Mouse (Mus musculus) kidney, embryonic 16.5 days (tissue): Measurements from ENCODE around the gene Trim52. TPM values are rescaled to one million over a fixed set of nuclear protein-coding genes. Genes with fewer than 3 reads are reported as not detected.
A peak's percentile ranks its signal among the peaks of the same experiment; 100 is the strongest.
"Not testable (repeated sequence)": the region's sequence is repeated elsewhere in the genome, so short reads cannot be mapped to it uniquely, and the experiment has no call there.

Experiments
- ATAC-seq: fragments of 200-750 bp; cut with Nextera tagmentation; 2 replicates; pipeline ENCODE4 v1.8.0; 2017; ENCODE audit warnings: moderate TSS enrichment; ENCODE audit not compliant: low FRiP score, low TSS enrichment
- H3K27ac ChIP-seq: fragments of 300-500 bp; sonication (generic); 2 replicates; pipeline ENCODE4 v1.5.1; 2014; ENCODE audit warnings: low read length
- H3K27me3 ChIP-seq: fragments of 300-500 bp; sonication (generic); 2 replicates; pipeline ENCODE4 v1.6.1; 2014; ENCODE audit warnings: low read length, control low read depth, mixed read lengths; ENCODE audit not compliant: insufficient read depth
- H3K36me3 ChIP-seq: fragments of 300-500 bp; sonication (generic); 2 replicates; pipeline ENCODE4 v1.6.1; 2014; ENCODE audit warnings: low read length, control low read depth, mixed read lengths; ENCODE audit not compliant: insufficient read depth
- H3K4me1 ChIP-seq: fragments of 300-500 bp; sonication (generic); 2 replicates; pipeline ENCODE4 v1.6.1; 2014; ENCODE audit warnings: low read length, control low read depth, mixed read lengths; ENCODE audit not compliant: insufficient read depth
- H3K4me2 ChIP-seq: fragments of 300-500 bp; sonication (generic); replicated peaks from 2 replicates; pipeline ENCODE4 v1.6.1; 2014; ENCODE audit warnings: low read depth, low read length
- H3K4me3 ChIP-seq: fragments of 300-500 bp; sonication (generic); 2 replicates; pipeline ENCODE4 v1.5.1; 2014; ENCODE audit warnings: mild to moderate bottlenecking, low read length
- H3K9ac ChIP-seq: fragments of 300-500 bp; sonication (generic); replicated peaks from 2 replicates; pipeline ENCODE4 v1.6.1; 2014; ENCODE audit warnings: low read length
- H3K9me3 ChIP-seq: fragments of 300-500 bp; sonication (generic); 2 replicates; pipeline ENCODE4 v1.6.1; 2016; ENCODE audit warnings: low read length, control low read depth
- WGBS: fragments of 180-500 bp; shearing (Covaris S2); extraction: QIAGEN DNeasy Blood & Tissue Kit; methylation state at CpG from one replicate; pipeline ENCODE4 v1.1.7; 2014; 5-methylcytosine and 5-hydroxymethylcytosine counted together
- polyA plus RNA-seq: library from polyadenylated mRNA; unstranded; fragments of >200 nt; fragmentation: Nextera tagmentation; extraction: Ambion mirVana; gene quantifications from 2 replicates; pipeline ENCODE4 v1.2.1, GENCODE M21; 2015

The Trim52 gene
- polyA plus RNA-seq, 1 experiment from 2014 or later = not detected

DNA sequence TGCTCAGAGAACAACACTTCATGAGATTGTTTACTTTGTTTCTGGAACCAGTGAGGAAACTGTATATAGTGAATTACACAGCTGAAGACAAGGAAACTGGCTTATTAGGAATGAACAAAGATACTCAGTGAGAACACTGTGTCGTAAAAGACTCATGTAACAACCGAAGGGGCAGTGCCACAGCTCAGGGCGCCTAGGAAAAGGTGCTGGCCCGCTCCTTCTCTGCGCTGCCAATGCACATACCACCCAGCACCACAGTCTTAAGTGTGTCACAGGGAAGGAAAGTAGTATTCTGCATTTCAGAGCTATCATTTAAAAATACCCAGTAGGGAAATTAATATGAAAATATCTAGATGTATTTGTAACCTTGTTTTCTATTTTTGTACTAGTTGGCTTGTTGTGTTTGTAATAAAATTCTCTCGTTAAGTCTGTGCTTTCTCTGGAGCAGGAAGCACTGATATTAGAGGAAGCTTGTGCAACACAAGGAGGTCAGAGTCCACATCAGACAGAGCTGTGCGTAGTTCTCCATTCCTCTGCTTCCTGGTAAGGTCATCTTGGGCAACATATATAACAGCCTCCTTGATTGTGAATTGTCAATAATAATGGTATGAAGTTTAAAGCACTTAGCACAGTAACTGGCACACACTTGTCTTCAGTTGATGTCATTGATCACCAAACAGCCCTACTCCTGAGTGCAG lies 49.0 kb downstream of the Trim52 start:
- H3K4me3 ChIP-seq = no peak overlapping the region
- H3K27ac ChIP-seq = no peak overlapping the region
- WGBS = 62% methylated on average over 7 of the region's 7 CpGs
- 0 out of 2 replicates have a peak, but pooled peaks cover 3% of the 10 kb centered on the region for H3K4me1 ChIP-seq
- no peak overlapping the region for H3K4me2 ChIP-seq
- H3K9me3 ChIP-seq = no peaks in the 10 kb centered on the region
- no peak for ATAC-seq
- H3K9ac ChIP-seq = no peak overlapping the region
- no peaks in the 10 kb centered on the region for H3K36me3 ChIP-seq
- H3K27me3 ChIP-seq = no peaks in the 10 kb centered on the region

DNA sequence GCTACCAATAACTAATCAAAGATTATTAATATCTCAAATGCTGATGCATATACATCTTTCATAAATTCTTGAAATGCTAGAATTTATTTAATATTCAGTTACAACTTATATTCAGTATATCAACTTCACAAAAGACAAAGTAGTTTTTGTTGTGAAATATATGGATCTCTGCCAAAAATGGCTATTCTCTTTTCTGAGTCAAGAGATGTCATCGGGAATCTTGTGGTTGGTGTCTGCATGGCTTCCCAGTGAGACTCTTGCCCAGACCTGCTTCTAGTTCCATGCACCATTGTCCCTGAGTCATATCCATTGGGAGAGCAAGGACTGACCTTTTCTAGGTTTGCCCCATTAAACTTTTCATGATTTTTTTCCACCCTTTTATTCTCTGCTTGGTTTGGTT lies 50.5 kb downstream of the Trim52 start:
- Histone ChIP-seq H3K36me3 (no peaks in the 10 kb centered on the region), H3K9ac (no peak overlapping the region), H3K9me3 (no peaks in the 10 kb centered on the region), H3K27me3 (no peaks in the 10 kb centered on the region), H3K27ac (no peak overlapping the region), H3K4me3 (no peak overlapping the region), H3K4me1 (0 out of 2 replicates have a peak, but pooled peaks cover 3% of the 10 kb centered on the region), H3K4me2 (no peak overlapping the region)
- ATAC-seq = no peak
- 79% methylated on average over 1 of the region's 1 CpGs for WGBS

DNA sequence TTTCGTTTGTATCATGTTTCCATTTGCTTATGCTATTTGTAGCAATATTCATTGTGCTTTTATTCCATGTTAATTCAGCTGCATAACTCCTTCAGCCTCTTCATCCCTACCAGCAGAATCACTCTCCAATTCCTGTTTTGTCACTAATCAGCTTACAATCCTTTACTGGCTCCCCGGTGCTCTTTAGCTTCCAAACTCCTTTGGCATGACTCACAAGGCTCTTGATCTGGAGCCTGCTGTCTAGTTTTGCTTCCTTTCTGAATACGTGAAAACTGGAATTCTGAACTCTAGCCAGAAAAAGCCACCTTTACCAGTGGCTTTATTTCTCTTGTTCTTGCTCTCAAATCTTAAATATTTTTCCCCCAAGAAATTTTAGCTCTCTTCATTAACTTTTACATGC lies 56.3 kb downstream of the Trim52 start:
- peaks cover 3% of the 10 kb centered on the region; the same call in 1 of the 2 replicates for H3K9me3 ChIP-seq
- whole genome bisulfite sequencing = 48% methylated on average over 3 of the region's 3 CpGs
- no peaks in the 10 kb centered on the region for H3K4me1 ChIP-seq
- H3K4me2 ChIP-seq = no peak overlapping the region
- H3K27me3 ChIP-seq = no peaks in the 10 kb centered on the region
- H3K9ac ChIP-seq = no peak overlapping the region
- no peak for ATAC-seq
- H3K36me3 ChIP-seq = no peaks in the 10 kb centered on the region
- no peak overlapping the region for H3K4me3 ChIP-seq
- H3K27ac ChIP-seq = no peak overlapping the region

DNA sequence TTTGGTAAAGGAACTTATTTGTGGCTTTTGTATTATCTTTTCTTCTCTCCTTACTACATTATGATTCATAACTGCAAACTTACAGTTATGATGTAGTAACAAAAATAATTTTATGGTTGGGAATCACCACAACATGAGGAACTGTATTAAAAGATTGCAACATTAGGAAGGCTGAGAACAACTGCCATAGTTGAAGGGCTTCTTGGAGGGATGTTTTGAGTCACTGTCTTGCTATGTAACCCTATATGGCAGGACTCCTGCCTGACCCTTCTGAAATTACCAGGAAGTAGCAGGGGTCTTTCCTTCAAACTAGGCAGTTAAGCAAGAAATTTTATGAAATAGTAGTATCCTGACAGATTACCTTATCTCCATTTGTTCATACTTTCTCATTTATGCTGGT lies 57.2 kb downstream of the Trim52 start:
- H3K4me2 ChIP-seq = no peak overlapping the region
- H3K27ac ChIP-seq = no peak overlapping the region
- ATAC-seq = no peak
- no peaks in the 10 kb centered on the region for H3K36me3 ChIP-seq
- H3K9me3 ChIP-seq = peaks cover 3% of the 10 kb centered on the region; the same call in 1 of the 2 replicates
- no peak overlapping the region for H3K9ac ChIP-seq
- no peaks in the 10 kb centered on the region for H3K27me3 ChIP-seq
- H3K4me3 ChIP-seq = no peak overlapping the region
- no peaks in the 10 kb centered on the region for H3K4me1 ChIP-seq

DNA sequence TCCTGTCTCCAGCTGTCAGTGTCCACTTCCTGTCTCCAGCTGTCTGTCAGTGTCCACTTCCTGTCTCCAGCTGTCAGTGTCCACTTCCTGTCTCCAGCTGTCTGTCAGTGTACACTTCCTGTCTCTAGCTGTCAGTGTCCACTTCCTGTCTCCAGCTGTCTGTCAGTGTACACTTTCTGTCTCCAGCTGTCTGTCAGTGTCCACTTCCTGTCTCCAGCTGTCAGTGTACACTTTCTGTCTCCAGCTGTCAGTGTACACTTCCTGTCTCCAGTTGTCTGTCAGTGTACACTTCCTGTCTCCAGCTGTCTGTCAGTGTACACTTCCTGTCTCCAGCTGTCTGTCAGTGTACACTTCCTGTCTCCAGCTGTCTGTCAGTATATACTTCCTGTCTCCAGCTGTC lies 57.9 kb downstream of the Trim52 start:
- not testable (repeated sequence) for H3K9me3 ChIP-seq, H3K9ac ChIP-seq, H3K4me3 ChIP-seq, H3K27ac ChIP-seq, H3K36me3 ChIP-seq, H3K27me3 ChIP-seq, ATAC-seq, H3K4me2 ChIP-seq, H3K4me1 ChIP-seq

DNA sequence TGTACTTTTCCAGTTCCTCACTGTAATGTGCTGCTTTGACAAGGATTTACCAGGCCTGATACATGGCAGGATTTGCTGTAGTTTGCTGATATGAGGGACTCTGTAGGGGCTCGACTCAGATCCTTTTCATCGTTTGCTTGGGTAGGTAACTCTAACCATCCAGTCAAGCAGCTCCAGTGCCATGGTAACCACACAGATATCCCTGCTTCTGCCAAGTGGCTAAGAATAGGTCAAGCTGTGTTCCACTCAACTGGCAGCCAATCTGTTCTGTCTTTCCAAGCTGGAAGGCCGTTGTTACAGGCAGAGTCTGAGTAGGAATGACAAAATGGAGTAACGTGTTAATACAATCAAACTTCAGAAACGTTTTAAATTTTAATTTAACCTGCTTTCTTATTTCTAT lies 70.9 kb downstream of the Trim52 start:
- H3K27me3 ChIP-seq = no peaks in the 10 kb centered on the region
- no peaks in the 10 kb centered on the region for H3K9me3 ChIP-seq
- H3K4me1 ChIP-seq = 0 out of 2 replicates have a peak, but pooled peaks cover 4% of the 10 kb centered on the region
- 54% methylated on average over 5 of the region's 5 CpGs for WGBS
- H3K27ac ChIP-seq = no peak overlapping the region
- peak; percentile 69; the same call in 1 of the 2 replicates for ATAC-seq
- H3K36me3 ChIP-seq = no peaks in the 10 kb centered on the region
- H3K4me2 ChIP-seq = no peak overlapping the region
- no peak overlapping the region for H3K4me3 ChIP-seq
- H3K9ac ChIP-seq = no peak overlapping the region

DNA sequence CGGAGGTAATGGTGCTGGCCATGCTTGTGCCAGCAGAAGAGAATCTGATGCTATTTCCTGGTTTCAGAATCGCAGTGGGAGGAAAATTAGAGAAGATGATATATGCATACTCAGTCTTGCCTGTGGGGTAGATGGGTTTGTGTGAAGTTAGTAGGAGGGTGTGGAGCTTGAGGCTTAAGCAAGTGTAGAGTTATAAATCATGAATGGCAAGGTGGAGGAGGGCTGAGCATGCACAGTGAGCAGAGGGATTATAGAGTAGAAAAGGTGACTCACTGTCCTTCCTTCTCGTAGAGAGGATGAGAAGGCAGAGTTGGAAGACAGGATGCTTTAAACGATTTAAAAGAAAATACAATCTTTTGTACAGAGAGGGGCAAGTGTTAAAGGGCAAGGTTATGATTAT lies 72.2 kb downstream of the Trim52 start:
- no peak overlapping the region for H3K4me3 ChIP-seq
- no peaks in the 10 kb centered on the region for H3K27me3 ChIP-seq
- no peak for ATAC-seq
- 56% methylated on average over 4 of the region's 4 CpGs for WGBS
- H3K27ac ChIP-seq = no peak overlapping the region
- no peaks in the 10 kb centered on the region for H3K36me3 ChIP-seq
- no peak overlapping the region for H3K9ac ChIP-seq
- H3K4me1 ChIP-seq = 0 out of 2 replicates have a peak, but pooled peaks cover 4% of the 10 kb centered on the region
- H3K4me2 ChIP-seq = no peak overlapping the region
- H3K9me3 ChIP-seq = no peaks in the 10 kb centered on the region

DNA sequence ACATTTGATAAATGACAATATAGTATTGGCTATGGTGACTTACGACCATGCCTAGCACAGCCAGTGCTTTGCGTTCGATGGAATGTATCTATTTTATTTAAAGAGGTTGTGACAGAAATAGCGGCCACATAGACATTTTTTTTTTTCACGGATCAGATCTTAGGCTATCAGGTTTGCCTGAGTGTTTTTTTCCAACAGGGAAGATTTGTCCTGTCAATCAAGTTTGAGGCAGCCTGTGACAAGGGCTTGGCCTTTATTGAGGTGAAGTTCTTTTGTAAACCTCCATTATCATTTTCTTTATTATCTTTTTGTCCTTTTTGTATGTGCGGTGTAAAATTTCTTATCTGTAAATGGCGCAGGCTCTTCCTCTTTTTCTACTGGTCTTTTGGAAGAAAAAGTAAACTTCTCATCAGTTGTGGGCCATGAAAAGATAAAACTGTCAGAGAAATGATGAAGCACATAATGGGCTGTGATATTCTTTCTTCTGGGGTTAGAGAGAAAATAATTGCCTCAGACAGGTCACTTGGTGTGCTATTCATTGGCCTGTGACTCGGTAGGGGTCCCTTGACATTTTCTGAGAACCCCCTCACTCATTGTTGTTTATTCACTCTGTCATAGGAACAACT lies 73.2 kb downstream of the Trim52 start:
- Histone ChIP-seq H3K27ac (no peak overlapping the region), H3K9me3 (no peaks in the 10 kb centered on the region), H3K4me1 (0 out of 2 replicates have a peak, but pooled peaks cover 4% of the 10 kb centered on the region), H3K4me3 (no peak overlapping the region), H3K36me3 (no peaks in the 10 kb centered on the region), H3K4me2 (no peak overlapping the region), H3K27me3 (no peaks in the 10 kb centered on the region), H3K9ac (no peak overlapping the region)
- 50% methylated on average over 8 of the region's 8 CpGs for WGBS
- ATAC-seq = no peak

DNA sequence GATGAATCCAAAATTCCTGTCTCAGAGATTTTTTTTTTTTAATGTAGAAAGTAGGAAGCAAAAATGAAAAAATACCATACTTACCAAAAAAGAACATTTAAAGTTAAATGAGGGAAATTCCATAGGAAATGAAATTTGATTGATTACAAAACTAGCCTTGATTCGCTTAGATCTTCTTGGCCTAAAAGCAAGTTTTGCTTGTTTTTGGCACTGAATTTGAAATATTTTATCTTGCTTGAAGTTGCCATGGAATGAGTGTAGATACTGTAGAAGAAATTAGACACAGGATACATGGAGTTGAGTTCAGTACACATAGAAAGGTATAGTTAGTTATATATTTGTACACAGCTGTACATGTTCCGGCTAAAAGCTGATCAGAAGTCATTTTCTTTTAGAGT lies 73.7 kb downstream of the Trim52 start:
- Histone ChIP-seq H3K27ac (no peak overlapping the region), H3K4me3 (no peak overlapping the region), H3K36me3 (no peaks in the 10 kb centered on the region), H3K4me2 (no peak overlapping the region), H3K4me1 (0 out of 2 replicates have a peak, but pooled peaks cover 4% of the 10 kb centered on the region), H3K9me3 (no peaks in the 10 kb centered on the region), H3K9ac (no peak overlapping the region), H3K27me3 (no peaks in the 10 kb centered on the region)
- no peak for ATAC-seq
- WGBS = 70% methylated on average over 2 of the region's 2 CpGs

DNA sequence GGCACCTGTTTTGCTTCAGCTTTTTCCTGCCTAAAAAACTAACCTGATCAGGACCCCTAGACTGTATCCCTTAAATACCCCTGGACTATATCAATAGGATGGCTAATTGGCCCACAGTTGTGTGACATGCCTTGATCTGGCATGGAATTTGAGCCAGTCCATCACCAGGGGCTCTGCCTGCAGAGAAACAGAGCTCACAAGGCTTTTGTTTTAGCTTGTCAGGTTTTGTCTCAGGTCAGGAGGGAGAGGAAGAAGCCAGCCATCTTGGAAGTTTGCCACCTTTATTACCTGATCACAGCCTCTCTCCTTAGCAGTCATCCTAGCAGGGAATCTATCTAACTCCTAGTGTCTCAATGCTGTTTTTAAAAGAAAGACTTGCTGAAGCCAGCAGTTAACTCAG lies 74.6 kb downstream of the Trim52 start:
- H3K4me3 ChIP-seq = no peak overlapping the region
- no peak overlapping the region for H3K27ac ChIP-seq
- no peak overlapping the region for H3K9ac ChIP-seq
- H3K4me1 ChIP-seq = 0 out of 2 replicates have a peak, but pooled peaks cover 4% of the 10 kb centered on the region
- no peak for ATAC-seq
- H3K9me3 ChIP-seq = no peaks in the 10 kb centered on the region
- no peaks in the 10 kb centered on the region for H3K36me3 ChIP-seq
- no peak overlapping the region for H3K4me2 ChIP-seq
- H3K27me3 ChIP-seq = no peaks in the 10 kb centered on the region
